Mouse (Mus musculus) MEL (cell line): ENCODE results near the gene Ddx54.

Experiments
- E2F4 ChIP-seq: IDR thresholded peaks from 2 replicates; pipeline ENCODE4 v1.6.1; 2011; ENCODE audit warnings: low read depth, low read length, improper control_type of control experiment, borderline replicate concordance
- EP300 ChIP-seq, 2 experiments: IDR thresholded peaks; 2 replicates each; pipeline ENCODE4 v1.6.1; 2011; ENCODE audit warnings: improper control_type of control experiment in 2 of 2, low read length in 2 of 2, low read depth in 1 of 2, mild to moderate bottlenecking in 1 of 2
- POLR2A ChIP-seq, 2 experiments: IDR thresholded peaks; 2 replicates each; pipeline ENCODE4 v1.6.1; 2011 to 2012; ENCODE audit warnings: low read length in 2 of 2, mild to moderate bottlenecking in 2 of 2, control low read depth in 1 of 2, improper control_type of control experiment in 1 of 2, low read depth in 1 of 2, moderate library complexity in 1 of 2; ENCODE audit not compliant: control insufficient read depth in 1 of 2, insufficient read depth in 1 of 2, poor library complexity in 1 of 2
- RCOR1 ChIP-seq: IDR thresholded peaks from 2 replicates; pipeline ENCODE4 v1.6.1; 2012; ENCODE audit warnings: low read depth, mild to moderate bottlenecking, inconsistent platforms, low read length, improper control_type of control experiment
- TBP ChIP-seq: IDR thresholded peaks from 2 replicates; pipeline ENCODE4 v1.8.0; 2011; ENCODE audit warnings: low read depth, low read length, improper control_type of control experiment
- USF1 ChIP-seq: IDR thresholded peaks from 2 replicates; pipeline ENCODE4 v1.6.1; 2014; ENCODE audit warnings: low read depth, mild to moderate bottlenecking, inconsistent platforms, low read length, improper control_type of control experiment, moderate library complexity
- USF2 ChIP-seq, 2 experiments: IDR thresholded peaks; 2 replicates each; pipeline ENCODE4 v1.6.1; 2011 to 2012; ENCODE audit warnings: improper control_type of control experiment in 2 of 2, low read length in 2 of 2, borderline replicate concordance in 1 of 2, inconsistent platforms in 1 of 2, low read depth in 1 of 2, mild to moderate bottlenecking in 1 of 2; ENCODE audit not compliant: insufficient read depth in 1 of 2
- ZC3H11A ChIP-seq: IDR thresholded peaks from 2 replicates; pipeline ENCODE4 v1.6.1; 2012; ENCODE audit warnings: low read depth, mild to moderate bottlenecking, inconsistent platforms, low read length, improper control_type of control experiment

DNA sequence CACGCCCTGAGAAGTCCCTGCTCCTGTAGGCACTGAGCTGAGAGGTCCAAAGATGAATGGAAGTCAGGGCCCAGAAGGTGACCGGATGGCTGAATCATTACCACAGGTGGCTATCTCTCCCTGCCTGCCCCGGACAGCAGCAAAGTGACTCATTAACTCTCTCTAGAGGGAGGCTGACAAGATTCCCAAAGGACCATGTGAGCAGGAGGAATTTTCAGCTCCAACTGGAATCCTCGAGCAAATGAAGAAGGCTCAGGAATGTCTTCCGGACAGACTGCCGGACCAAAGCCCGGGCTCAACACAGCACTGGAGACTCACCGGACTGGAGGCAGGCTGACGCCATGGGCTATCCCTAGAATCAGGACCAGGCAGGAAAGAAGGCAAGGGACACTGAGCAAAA is 30.5 kb upstream of the Ddx54 start:
- TF ChIP-seq TBP = no peak
- no peak for TF ChIP-seq EP300 (IDR thresholded peaks at IDR 0.05; ENCODE audit: low read depth in 1 of 2, low read length in 2 of 2)
- no peak for TF ChIP-seq USF1
- no peak for TF ChIP-seq RCOR1
- no peak for TF ChIP-seq E2F4
- TF ChIP-seq ZC3H11A = no peak
- no peak for TF ChIP-seq POLR2A (IDR thresholded peaks at IDR 0.05; ENCODE audit: control insufficient read depth in 1 of 2, insufficient read depth in 1 of 2, low read depth in 1 of 2, low read length in 2 of 2, poor library complexity in 1 of 2)
- TF ChIP-seq USF2 (IDR thresholded peaks at IDR 0.05; ENCODE audit: borderline replicate concordance in 1 of 2, insufficient read depth in 1 of 2, low read depth in 1 of 2, low read length in 2 of 2) = no peak
